Mouse (Mus musculus) cerebellum, postnatal 36 days (tissue): ENCODE measurements around the gene Lrrc23.

Experiments
- DNase-seq, 2 experiments: peaks; one replicate each; pipeline ENCODE4 v3.0.0; 2021 to 2022; ENCODE audit warnings: mixed read lengths in 2 of 2

Gene Lrrc23

GRCm38 (mm10) chr6:124740211-124740887 lies 39.2 kb downstream of the Lrrc23 start:
- peak in 1 of 2 experiments; percentile 70 for DNase-seq

- no peak for DNase-seq
Measured at GRCm38 (mm10) chr6:124739231-124739796, 40.2 kb downstream of the Lrrc23 start.

- DNase-seq: no peak
Measured at GRCm38 (mm10) chr6:124738511-124739023, 41.0 kb downstream of the Lrrc23 start, which contains the start of gene Ptpn6. Gene Ptpn6, minus strand, starts transcription at chr6:124738714.

GRCm38 (mm10) chr6:124737040-124737439 lies 42.5 kb downstream of the Lrrc23 start:
- no peak for DNase-seq

GRCm38 (mm10) chr6:124734417-124734816 lies 45.1 kb downstream of the Lrrc23 start:
- no peak for DNase-seq

- DNase-seq: no peak
Measured at GRCm38 (mm10) chr6:124732476-124733370, 46.8 kb downstream of the Lrrc23 start.

- no peak for DNase-seq
Measured at GRCm38 (mm10) chr6:124731038-124731437, 48.5 kb downstream of the Lrrc23 start.

GRCm38 (mm10) chr6:124729850-124730705 lies 49.4 kb downstream of the Lrrc23 start:
- DNase-seq: no peak

GRCm38 (mm10) chr6:124728621-124729020 lies 50.9 kb downstream of the Lrrc23 start:
- no peak for DNase-seq

GRCm38 (mm10) chr6:124724472-124724871 lies 55.1 kb downstream of the Lrrc23 start:
- no peak for DNase-seq

GRCm38 (mm10) chr6:124723541-124723940 lies 56.0 kb downstream of the Lrrc23 start:
- no peak for DNase-seq

- no peak for DNase-seq
Measured at GRCm38 (mm10) chr6:124722876-124723473, 56.6 kb downstream of the Lrrc23 start.

GRCm38 (mm10) chr6:124720904-124721303 lies 58.6 kb downstream of the Lrrc23 start:
- DNase-seq: no peak
